Mouse (Mus musculus) intestine, embryonic 15.5 days (tissue): ENCODE measurements at regions not wholly inside any gene's neighbourhood (a gene's known extent, or its start where the extent isn't known, plus 50 kb on each side); places are given as distances from the start of the nearest gene placed in this dataset.

Source experiments
- ATAC-seq: fragments of 200-750 bp; cut with Nextera tagmentation; 2 replicates; pipeline ENCODE4 v1.8.0; 2017; ENCODE audit warnings: moderate TSS enrichment, moderate library complexity
- H3K27ac ChIP-seq: fragments of 300-500 bp; sonication (generic); 2 replicates; pipeline ENCODE4 v1.5.1; 2015; ENCODE audit warnings: mild to moderate bottlenecking, inconsistent platforms
- H3K27me3 ChIP-seq: fragments of 300-500 bp; sonication (generic); replicated peaks from 2 replicates; pipeline ENCODE4 v1.6.1; 2015; ENCODE audit warnings: inconsistent platforms
- H3K36me3 ChIP-seq: fragments of 300-500 bp; sonication (generic); 2 replicates; pipeline ENCODE4 v1.6.1; 2015; ENCODE audit warnings: inconsistent platforms
- H3K4me1 ChIP-seq: fragments of 300-500 bp; sonication (generic); replicated peaks from 2 replicates; pipeline ENCODE4 v1.6.1; 2015; ENCODE audit warnings: inconsistent platforms
- H3K4me2 ChIP-seq: fragments of 300-500 bp; sonication (generic); replicated peaks from 2 replicates; pipeline ENCODE4 v1.6.1; 2015; ENCODE audit warnings: mild to moderate bottlenecking, inconsistent platforms
- H3K4me3 ChIP-seq: fragments of 300-500 bp; sonication (generic); replicated peaks from 2 replicates; pipeline ENCODE4 v1.5.1; 2015; ENCODE audit warnings: inconsistent platforms
- H3K9ac ChIP-seq: fragments of 300-500 bp; sonication (generic); 2 replicates; pipeline ENCODE4 v1.6.1; 2015; ENCODE audit warnings: inconsistent platforms
- H3K9me3 ChIP-seq: fragments of 300-500 bp; sonication (generic); 2 replicates; pipeline ENCODE4 v1.6.1; 2016; ENCODE audit warnings: inconsistent platforms
- WGBS: fragments of 180-500 bp; shearing (Covaris S2); methylation state at CpG from one replicate; pipeline ENCODE4 v1.1.7; 2015; 5-methylcytosine and 5-hydroxymethylcytosine counted together

DNA sequence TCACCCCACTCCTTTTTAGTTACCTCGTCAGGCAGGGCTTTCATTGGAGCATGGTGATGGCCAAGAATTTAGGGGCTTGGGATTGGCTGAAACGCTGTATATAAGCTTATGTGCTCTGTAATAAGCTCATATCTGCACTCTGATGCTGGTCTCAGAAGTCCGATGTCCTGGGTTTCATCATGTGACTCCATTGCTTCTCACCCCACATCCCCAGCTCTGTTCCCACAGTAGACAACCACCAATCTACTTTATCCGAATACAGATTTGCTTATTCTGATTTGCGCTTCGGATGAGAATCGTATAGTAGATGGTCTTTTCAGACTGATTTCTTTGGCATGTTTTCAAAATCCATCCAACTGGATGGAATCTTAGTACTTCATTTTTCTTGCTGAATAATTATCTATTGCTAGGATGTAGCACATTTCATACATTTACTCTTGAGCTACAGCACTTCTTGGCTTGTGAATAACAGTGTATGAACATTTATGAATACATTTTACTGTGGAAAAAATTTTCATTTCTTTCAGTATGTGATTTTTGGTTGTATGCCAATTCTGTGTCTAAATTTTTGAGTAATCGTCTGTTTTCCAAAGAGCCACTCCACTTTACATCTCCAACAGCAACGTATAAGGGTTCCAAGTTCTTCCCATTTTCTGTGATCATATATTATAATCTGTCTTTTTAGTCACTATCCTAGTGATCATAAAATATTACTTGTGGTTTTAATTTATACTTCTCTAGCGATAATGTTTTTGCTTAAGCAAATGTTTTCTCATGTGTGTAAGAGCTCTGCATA lies 185.7 kb downstream of the Hace1 start:
- ATAC-seq, result no peak
- Histone ChIP-seq H3K9me3 (no peaks in the 10 kb centered on the region), H3K27ac (no peak overlapping the region), H3K9ac (no peak overlapping the region), H3K4me1 (no peaks in the 10 kb centered on the region), H3K36me3 (no peaks in the 10 kb centered on the region), H3K4me2 (no peak overlapping the region), H3K27me3 (no peaks in the 10 kb centered on the region), H3K4me3 (no peak overlapping the region)
- 68% methylated on average over 10 of the region's 10 CpGs for WGBS

DNA sequence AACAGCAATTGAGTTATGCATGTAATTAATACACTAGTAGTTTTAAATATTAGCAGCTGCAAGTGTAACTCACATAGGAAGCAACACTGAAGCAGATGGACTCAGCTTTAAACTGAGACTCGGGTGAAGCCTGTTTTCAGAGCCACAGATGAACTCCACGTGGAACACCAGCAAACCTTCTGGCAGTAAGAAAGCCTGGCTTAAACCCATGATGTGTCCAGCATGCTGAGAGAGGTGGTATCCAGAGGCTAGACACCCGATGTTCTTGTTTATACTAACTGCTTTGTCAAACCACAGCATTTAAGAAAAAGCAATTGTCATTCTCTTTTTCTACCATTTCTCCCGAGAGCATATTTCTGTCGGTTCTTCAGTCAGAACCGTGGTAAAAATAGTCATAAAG lies 202.1 kb downstream of the Hace1 start:
- Histone ChIP-seq H3K27me3 (no peaks in the 10 kb centered on the region), H3K9ac (no peak overlapping the region), H3K4me2 (no peak overlapping the region), H3K9me3 (no peaks in the 10 kb centered on the region), H3K4me3 (no peak overlapping the region), H3K4me1 (no peaks in the 10 kb centered on the region), H3K27ac (no peak overlapping the region), H3K36me3 (no peaks in the 10 kb centered on the region)
- WGBS, result 23% methylated on average over 6 of the region's 6 CpGs
- ATAC-seq, result no peak

DNA sequence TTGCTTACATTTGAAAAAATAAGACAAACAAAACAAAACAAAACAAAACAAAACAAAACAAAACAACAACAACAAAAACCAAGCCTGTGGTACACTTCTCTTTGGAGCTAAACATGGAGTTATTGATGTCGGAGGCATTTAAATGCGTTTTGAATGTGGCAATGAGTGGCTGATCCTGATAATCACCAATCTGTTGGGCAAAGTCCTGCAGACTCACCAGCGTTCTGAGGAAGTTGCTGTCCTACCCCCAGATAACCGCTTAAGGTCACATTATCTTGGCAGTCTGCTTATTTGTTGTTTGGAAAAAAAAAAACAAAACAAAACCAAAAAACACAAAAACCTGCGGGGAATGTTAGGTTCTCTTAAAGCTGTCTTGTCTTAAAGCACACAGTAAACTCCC lies 205.4 kb downstream of the Hace1 start:
- H3K36me3 ChIP-seq, result no peaks in the 10 kb centered on the region
- no peak overlapping the region for H3K4me2 ChIP-seq
- no peak overlapping the region for H3K27ac ChIP-seq
- no peaks in the 10 kb centered on the region for H3K9me3 ChIP-seq
- H3K4me1 ChIP-seq, result no peaks in the 10 kb centered on the region
- no peak overlapping the region for H3K4me3 ChIP-seq
- no peaks in the 10 kb centered on the region for H3K27me3 ChIP-seq
- no peak overlapping the region for H3K9ac ChIP-seq
- no peak for ATAC-seq
- WGBS, result 62% methylated on average over 5 of the region's 5 CpGs

DNA sequence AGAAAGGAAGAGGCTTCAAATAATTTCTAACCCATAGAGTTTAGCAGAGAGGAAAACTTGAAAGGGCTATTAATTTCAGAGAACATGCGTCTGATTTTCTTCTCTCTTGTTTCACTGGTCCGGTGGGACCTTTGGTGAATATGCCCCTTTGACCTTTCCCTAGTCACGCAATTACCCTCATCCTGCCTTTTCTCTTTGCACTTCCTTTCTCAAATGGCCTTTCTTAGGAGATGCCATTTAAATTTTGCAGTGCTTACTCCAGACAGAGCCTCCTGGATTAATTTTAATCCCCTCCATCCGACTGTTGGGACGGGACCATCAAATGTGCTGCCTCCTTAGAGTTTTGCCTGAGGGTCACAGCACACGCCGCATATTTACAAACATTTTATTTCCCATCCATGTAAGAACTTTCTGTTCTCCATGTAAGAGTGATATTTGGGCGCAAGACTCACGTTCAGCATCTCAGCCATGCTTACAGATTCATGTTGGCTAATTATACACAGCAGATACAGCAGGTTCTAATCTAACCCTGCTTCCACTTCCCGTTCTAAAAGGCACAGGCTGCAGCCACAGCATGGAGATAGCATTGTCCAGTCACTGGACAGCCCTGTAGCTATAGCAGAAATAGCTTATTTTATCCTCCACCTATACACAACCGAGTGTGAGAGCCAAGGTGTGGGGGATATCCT lies 206.0 kb downstream of the Hace1 start:
- Histone ChIP-seq H3K4me2 (no peak overlapping the region), H3K4me1 (no peaks in the 10 kb centered on the region), H3K36me3 (no peaks in the 10 kb centered on the region), H3K9me3 (no peaks in the 10 kb centered on the region), H3K27ac (no peak overlapping the region), H3K27me3 (no peaks in the 10 kb centered on the region), H3K4me3 (no peak overlapping the region), H3K9ac (no peak overlapping the region)
- no peak for ATAC-seq
- WGBS, result 41% methylated on average over 11 of the region's 11 CpGs

GRCm38 (mm10) chr10:45784150-45784479 lies 206.5 kb downstream of the Hace1 start:
- 22% methylated on average over 2 of the region's 2 CpGs for WGBS
- Histone ChIP-seq H3K4me1 (no peaks in the 10 kb centered on the region), H3K9ac (no peak overlapping the region), H3K27me3 (no peaks in the 10 kb centered on the region), H3K9me3 (no peaks in the 10 kb centered on the region), H3K36me3 (no peaks in the 10 kb centered on the region), H3K4me3 (no peak overlapping the region), H3K4me2 (no peak overlapping the region), H3K27ac (no peak overlapping the region)
- ATAC-seq, result no peak

DNA sequence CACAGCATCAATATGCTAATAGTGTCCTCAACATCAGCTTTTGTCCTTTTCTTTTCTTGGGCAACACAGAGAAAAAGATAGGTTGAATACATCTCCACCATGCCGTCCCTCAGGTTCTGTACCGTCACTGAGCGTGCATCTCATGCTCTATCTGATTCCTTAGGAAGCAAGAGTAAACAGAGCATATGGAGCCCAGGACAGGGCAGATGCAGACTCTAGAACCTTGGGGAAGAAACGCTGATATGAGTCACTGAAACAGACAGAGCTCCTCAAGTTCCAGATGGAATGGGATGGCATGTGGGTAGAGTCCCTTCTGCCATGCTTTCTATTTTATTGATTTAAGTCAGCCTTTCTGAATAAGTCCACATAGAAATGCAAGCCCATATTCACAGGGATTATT lies 206.9 kb downstream of the Hace1 start:
- no peak overlapping the region for H3K9ac ChIP-seq
- no peak overlapping the region for H3K4me2 ChIP-seq
- no peaks in the 10 kb centered on the region for H3K36me3 ChIP-seq
- no peaks in the 10 kb centered on the region for H3K9me3 ChIP-seq
- 77% methylated on average over 4 of the region's 4 CpGs for WGBS
- H3K27me3 ChIP-seq, result no peaks in the 10 kb centered on the region
- H3K4me1 ChIP-seq, result no peaks in the 10 kb centered on the region
- no peak overlapping the region for H3K4me3 ChIP-seq
- no peak overlapping the region for H3K27ac ChIP-seq
- ATAC-seq, result no peak

DNA sequence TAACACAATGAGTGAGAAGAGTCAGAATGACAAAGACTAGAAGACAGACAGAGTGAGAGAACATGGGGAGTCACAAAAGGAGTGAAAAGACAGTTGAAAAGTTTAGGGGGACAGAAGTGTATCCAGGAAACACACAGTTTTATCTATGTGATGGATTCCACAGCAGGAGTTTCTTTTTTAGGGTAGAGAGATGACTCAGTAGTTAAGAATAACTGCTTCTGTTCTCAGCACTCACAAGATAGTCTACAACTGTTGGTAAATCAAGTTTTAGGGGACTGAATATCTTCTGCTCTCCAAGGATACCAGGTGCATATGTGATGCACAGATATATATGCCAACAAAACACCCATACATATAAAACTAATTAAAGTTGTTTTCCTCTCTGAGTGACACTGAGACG lies 210.7 kb downstream of the Hace1 start:
- WGBS, result 68% methylated on average over 1 of the region's 1 CpGs
- Histone ChIP-seq H3K4me1 (no peaks in the 10 kb centered on the region), H3K9ac (no peak overlapping the region), H3K27me3 (no peaks in the 10 kb centered on the region), H3K9me3 (no peaks in the 10 kb centered on the region), H3K27ac (no peak overlapping the region), H3K4me2 (no peak overlapping the region), H3K36me3 (no peaks in the 10 kb centered on the region), H3K4me3 (no peak overlapping the region)
- ATAC-seq, result no peak

DNA sequence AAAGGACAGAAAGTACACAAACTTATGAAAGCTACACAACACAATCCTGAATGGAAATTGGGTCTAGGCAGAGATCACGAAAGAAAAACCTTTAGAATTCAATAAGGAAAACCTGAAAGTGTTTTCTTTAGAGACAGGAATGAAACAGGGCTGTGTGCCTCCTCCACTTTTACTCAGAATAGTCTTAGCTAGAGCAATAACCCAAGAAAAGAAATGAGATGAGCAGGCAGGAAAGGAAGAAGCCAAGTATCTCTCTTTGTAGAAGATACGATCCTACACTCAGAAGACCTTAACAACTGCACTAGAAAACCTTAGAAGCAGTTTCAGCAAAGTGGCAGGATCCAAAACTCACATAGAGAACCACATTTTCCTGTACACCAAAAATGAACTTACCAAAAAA lies 218.0 kb downstream of the Hace1 start:
- Histone ChIP-seq H3K4me2 (no peak overlapping the region), H3K4me3 (no peak overlapping the region), H3K27me3 (no peaks in the 10 kb centered on the region), H3K9me3 (no peaks in the 10 kb centered on the region), H3K27ac (no peak overlapping the region), H3K4me1 (no peaks in the 10 kb centered on the region), H3K9ac (no peak overlapping the region), H3K36me3 (no peaks in the 10 kb centered on the region)
- 88% methylated on average over 2 of the region's 2 CpGs for WGBS
- ATAC-seq, result no peak

DNA sequence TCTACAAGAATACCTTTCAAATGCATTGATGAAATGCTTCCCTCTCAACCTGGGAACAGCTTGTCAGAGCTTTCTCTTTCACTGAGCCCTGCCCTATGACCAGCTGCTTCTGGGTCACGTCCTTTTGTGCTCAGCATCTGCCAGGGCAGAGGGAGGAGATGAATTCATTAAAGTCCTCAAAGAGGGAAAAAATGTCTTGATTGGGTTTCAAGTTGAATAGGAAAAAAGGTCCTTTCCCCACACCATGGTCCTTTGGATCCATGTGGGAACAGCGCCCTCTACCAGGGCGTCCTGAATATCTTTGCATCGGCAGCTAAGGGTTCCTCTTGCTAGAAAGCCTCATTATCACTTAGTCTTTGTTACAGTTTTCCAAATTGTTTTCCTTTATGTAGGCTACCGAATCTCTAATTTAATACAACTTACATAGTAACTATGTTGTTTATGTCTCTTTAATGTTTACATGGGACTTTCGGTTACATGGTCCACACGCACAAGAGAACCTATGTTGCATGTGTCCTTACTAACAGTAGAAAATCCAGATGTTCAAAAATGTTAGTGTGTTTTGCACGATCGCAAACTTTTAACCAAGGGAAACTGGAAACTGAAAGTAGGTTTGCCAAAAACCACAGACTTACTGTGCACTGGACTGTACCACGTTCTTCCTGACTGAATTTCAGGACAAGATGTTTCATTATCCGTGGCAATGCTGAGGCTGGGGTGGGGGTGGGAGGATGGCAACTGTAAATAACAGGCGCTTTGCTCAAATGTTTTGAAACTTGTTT lies 222.6 kb downstream of the Hace1 start:
- no peak overlapping the region for H3K4me2 ChIP-seq
- H3K27me3 ChIP-seq, result no peaks in the 10 kb centered on the region
- no peaks in the 10 kb centered on the region for H3K4me1 ChIP-seq
- H3K9ac ChIP-seq, result no peak overlapping the region
- no peak overlapping the region for H3K4me3 ChIP-seq
- no peak for ATAC-seq
- WGBS, result 51% methylated on average over 12 of the region's 12 CpGs
- no peaks in the 10 kb centered on the region for H3K36me3 ChIP-seq
- no peak overlapping the region for H3K27ac ChIP-seq
- H3K9me3 ChIP-seq, result no peaks in the 10 kb centered on the region

DNA sequence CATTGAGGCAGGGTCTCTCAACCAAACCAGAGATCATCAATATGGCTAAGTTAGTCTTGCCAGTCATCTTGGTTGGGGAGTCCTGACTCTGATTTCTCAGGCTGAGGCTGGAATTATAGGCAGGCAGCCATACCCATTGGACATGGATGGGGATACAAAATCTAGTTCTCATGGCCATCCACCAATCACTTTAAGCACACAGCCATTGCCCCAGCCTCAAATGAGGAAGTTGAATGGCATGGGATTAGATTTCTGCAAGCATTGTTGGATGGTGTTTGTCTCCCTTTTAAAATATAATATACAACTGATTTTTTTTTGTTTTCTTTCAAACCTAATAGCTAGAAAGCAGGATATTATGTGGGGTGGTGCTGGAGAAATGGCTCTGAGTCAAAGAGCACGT lies 223.8 kb downstream of the Hace1 start:
- no peak overlapping the region for H3K27ac ChIP-seq
- 63% methylated on average over 1 of the region's 1 CpGs for WGBS
- H3K4me3 ChIP-seq, result no peak overlapping the region
- no peak overlapping the region for H3K9ac ChIP-seq
- ATAC-seq, result no peak
- no peaks in the 10 kb centered on the region for H3K9me3 ChIP-seq
- no peaks in the 10 kb centered on the region for H3K27me3 ChIP-seq
- H3K36me3 ChIP-seq, result no peaks in the 10 kb centered on the region
- H3K4me2 ChIP-seq, result no peak overlapping the region
- H3K4me1 ChIP-seq, result no peaks in the 10 kb centered on the region

- WGBS, result 48% methylated on average over 18 of the region's 18 CpGs
- Histone ChIP-seq H3K4me1 (no peaks in the 10 kb centered on the region), H3K36me3 (no peaks in the 10 kb centered on the region), H3K9me3 (no peaks in the 10 kb centered on the region), H3K9ac (no peak overlapping the region), H3K27me3 (no peaks in the 10 kb centered on the region), H3K27ac (no peak overlapping the region), H3K4me2 (0 out of 2 replicates have a peak overlapping the region, but pooled peaks have one; percentile 15), H3K4me3 (no peak overlapping the region)
- peak; percentile 39; the same call in 1 of the 2 replicates for ATAC-seq
These were observed 229.6 kb downstream of the Hace1 start for GRCm38 (mm10) chr10:45806984-45807827.

DNA sequence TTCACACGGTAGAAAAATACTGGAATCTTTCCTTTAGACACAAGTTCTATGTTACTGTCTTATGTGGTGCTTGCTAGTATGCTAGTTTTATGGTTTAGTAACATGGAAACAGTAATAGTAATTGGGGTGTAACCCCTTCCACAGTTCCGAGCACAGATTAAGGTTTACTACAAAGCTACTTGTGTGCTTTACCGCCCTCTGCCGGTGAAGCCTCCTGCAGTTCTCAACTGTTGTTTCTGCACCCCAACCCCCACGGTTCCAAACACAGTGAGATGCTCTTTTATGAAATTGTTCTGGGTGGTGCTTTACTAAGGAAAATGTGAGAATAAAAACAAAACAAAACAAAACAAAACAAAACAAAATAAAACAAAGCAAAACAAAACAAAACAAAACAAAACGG lies 234.3 kb downstream of the Hace1 start:
- H3K9me3 ChIP-seq, result no peaks in the 10 kb centered on the region
- H3K27me3 ChIP-seq, result no peaks in the 10 kb centered on the region
- H3K4me1 ChIP-seq, result no peaks in the 10 kb centered on the region
- no peak for ATAC-seq
- no peak overlapping the region for H3K27ac ChIP-seq
- WGBS, result 55% methylated on average over 6 of the region's 6 CpGs
- no peaks in the 10 kb centered on the region for H3K36me3 ChIP-seq
- H3K4me2 ChIP-seq, result no peak overlapping the region
- no peak overlapping the region for H3K4me3 ChIP-seq
- no peak overlapping the region for H3K9ac ChIP-seq
